Mouse (Mus musculus) kidney, embryonic 15.5 days (tissue): Measurements from ENCODE around the gene Ptges. TPM values are rescaled to one million over a fixed set of nuclear protein-coding genes. Genes with fewer than 3 reads are reported as not detected.
A peak's percentile ranks its signal among the peaks of the same experiment; 100 is the strongest.
"Not testable (repeated sequence)": the region's sequence is repeated elsewhere in the genome, so short reads cannot be mapped to it uniquely, and the experiment has no call there.

ENCODE experiments used
- ATAC-seq: fragments of 200-750 bp; cut with Nextera tagmentation; replicated peaks from 2 replicates; pipeline ENCODE4 v1.8.0; 2017; ENCODE audit warnings: moderate TSS enrichment; ENCODE audit not compliant: low FRiP score
- H3K27ac ChIP-seq: fragments of 300-500 bp; sonication (generic); 2 replicates; pipeline ENCODE4 v1.5.1; 2015; ENCODE audit warnings: mild to moderate bottlenecking, inconsistent platforms
- H3K27me3 ChIP-seq: fragments of 300-500 bp; sonication (generic); 2 replicates; pipeline ENCODE4 v1.6.1; 2015; ENCODE audit warnings: inconsistent platforms
- H3K36me3 ChIP-seq: fragments of 300-500 bp; sonication (generic); 2 replicates; pipeline ENCODE4 v1.6.1; 2015; ENCODE audit warnings: inconsistent platforms
- H3K4me1 ChIP-seq: fragments of 300-500 bp; sonication (generic); 2 replicates; pipeline ENCODE4 v1.6.1; 2015; ENCODE audit warnings: inconsistent platforms
- H3K4me2 ChIP-seq: fragments of 300-500 bp; sonication (generic); 2 replicates; pipeline ENCODE4 v1.6.1; 2015; ENCODE audit warnings: moderate library complexity, mild to moderate bottlenecking, inconsistent platforms
- H3K4me3 ChIP-seq: fragments of 300-500 bp; sonication (generic); replicated peaks from 2 replicates; pipeline ENCODE4 v1.5.1; 2015; ENCODE audit warnings: mild to moderate bottlenecking, inconsistent platforms
- H3K9ac ChIP-seq: fragments of 300-500 bp; sonication (generic); 2 replicates; pipeline ENCODE4 v1.6.1; 2015; ENCODE audit warnings: mild to moderate bottlenecking, inconsistent platforms
- H3K9me3 ChIP-seq: fragments of 300-500 bp; sonication (generic); replicated peaks from 2 replicates; pipeline ENCODE4 v1.6.1; 2016; ENCODE audit warnings: inconsistent platforms
- WGBS: fragments of 180-500 bp; shearing (Covaris S2); methylation state at CpG from one replicate; pipeline ENCODE4 v1.1.7; 2015; ENCODE audit warnings: mixed read lengths; 5-methylcytosine and 5-hydroxymethylcytosine counted together
- polyA plus RNA-seq: library from polyadenylated mRNA; unstranded; fragments of >200 nt; fragmentation: Nextera tagmentation; extraction: Ambion mirVana; gene quantifications from 2 replicates; pipeline ENCODE4 v1.2.1, GENCODE M21; 2015

Gene Ptges
- polyA plus RNA-seq, 1 experiment from 2014 or later: 13.3 TPM

- Histone ChIP-seq H3K4me1 (peaks cover 34% of the 10 kb centered on the region), H3K9ac (no peak overlapping the region), H3K9me3 (no peaks in the 10 kb centered on the region), H3K36me3 (no peaks in the 10 kb centered on the region), H3K4me2 (no peak overlapping the region), H3K27me3 (no peaks in the 10 kb centered on the region), H3K4me3 (no peak overlapping the region), H3K27ac (peak overlapping the region; percentile 32; the same call in 1 of the 2 replicates)
- 55% methylated on average over 9 of the region's 9 CpGs for WGBS
- ATAC-seq: no peak
These were observed 2.4 kb downstream of the Ptges start for GRCm38 (mm10) chr2:30927151-30927781.

GRCm38 (mm10) chr2:30926381-30926780, 3.3 kb downstream of the Ptges start:
- no peaks in the 10 kb centered on the region for H3K9me3 ChIP-seq
- H3K36me3 ChIP-seq: no peaks in the 10 kb centered on the region
- ATAC-seq: no peak
- no peak overlapping the region for H3K4me3 ChIP-seq
- no peak overlapping the region for H3K9ac ChIP-seq
- no peaks in the 10 kb centered on the region for H3K27me3 ChIP-seq
- WGBS: 58% methylated on average over 4 of the region's 4 CpGs
- H3K27ac ChIP-seq: peak overlapping the region; percentile 32; the same call in 1 of the 2 replicates
- no peak overlapping the region for H3K4me2 ChIP-seq
- H3K4me1 ChIP-seq: peaks cover 34% of the 10 kb centered on the region

GRCm38 (mm10) chr2:30925181-30925580, 4.5 kb downstream of the Ptges start:
- H3K4me2 ChIP-seq: no peak overlapping the region
- H3K27ac ChIP-seq: no peak overlapping the region
- 86% methylated on average over 4 of the region's 4 CpGs for WGBS

GRCm38 (mm10) chr2:30923099-30923498, 6.6 kb downstream of the Ptges start:
- Histone ChIP-seq H3K27me3 (no peaks in the 10 kb centered on the region), H3K27ac (no peak overlapping the region), H3K4me1 (peaks cover 26% of the 10 kb centered on the region), H3K9ac (no peak overlapping the region), H3K4me2 (no peak overlapping the region), H3K9me3 (no peaks in the 10 kb centered on the region), H3K4me3 (no peak overlapping the region), H3K36me3 (no peaks in the 10 kb centered on the region)
- WGBS: 69% methylated on average over 3 of the region's 3 CpGs
- ATAC-seq: no peak

More at GRCm38 (mm10) chr2:30925181-30925580, 4.5 kb downstream of the Ptges start:
- Histone ChIP-seq H3K27me3 (no peaks in the 10 kb centered on the region), H3K4me1 (peaks cover 34% of the 10 kb centered on the region), H3K9me3 (no peaks in the 10 kb centered on the region), H3K9ac (no peak overlapping the region), H3K36me3 (no peaks in the 10 kb centered on the region), H3K4me3 (no peak overlapping the region)
- ATAC-seq: no peak

- H3K27ac ChIP-seq: no peak overlapping the region
- H3K4me2 ChIP-seq: no peak overlapping the region
- no peak for ATAC-seq
- H3K9me3 ChIP-seq: no peaks in the 10 kb centered on the region
- H3K36me3 ChIP-seq: no peaks in the 10 kb centered on the region
- no peaks in the 10 kb centered on the region for H3K27me3 ChIP-seq
- 68% methylated on average over 7 of the region's 7 CpGs for WGBS
- H3K4me3 ChIP-seq: no peak overlapping the region
- no peak overlapping the region for H3K9ac ChIP-seq
- H3K4me1 ChIP-seq: peaks cover 14% of the 10 kb centered on the region
These were observed 9.4 kb downstream of the Ptges start for GRCm38 (mm10) chr2:30920216-30920615.

GRCm38 (mm10) chr2:30918780-30919329, 10.8 kb downstream of the Ptges start:
- peak overlapping the region; percentile 60 for H3K27ac ChIP-seq

GRCm38 (mm10) chr2:30918126-30918525, 11.5 kb downstream of the Ptges start:
- Histone ChIP-seq H3K27ac (peak overlapping the region; percentile 60; the same call in 1 of the 2 replicates), H3K4me1 (peaks cover 16% of the 10 kb centered on the region), H3K4me2 (no peak overlapping the region), H3K9me3 (no peaks in the 10 kb centered on the region), H3K36me3 (no peaks in the 10 kb centered on the region), H3K4me3 (no peak overlapping the region), H3K9ac (no peak overlapping the region), H3K27me3 (no peaks in the 10 kb centered on the region)
- no peak for ATAC-seq
- WGBS: 72% methylated on average over 6 of the region's 6 CpGs

More at GRCm38 (mm10) chr2:30918780-30919329, 10.8 kb downstream of the Ptges start:
- no peaks in the 10 kb centered on the region for H3K36me3 ChIP-seq
- H3K4me1 ChIP-seq: peaks cover 14% of the 10 kb centered on the region
- no peak overlapping the region for H3K4me2 ChIP-seq
- H3K9me3 ChIP-seq: no peaks in the 10 kb centered on the region
- no peak overlapping the region for H3K9ac ChIP-seq
- no peaks in the 10 kb centered on the region for H3K27me3 ChIP-seq
- no peak overlapping the region for H3K4me3 ChIP-seq
- WGBS: 49% methylated on average over 8 of the region's 8 CpGs
- no peak for ATAC-seq

GRCm38 (mm10) chr2:30917649-30918048, 12.0 kb downstream of the Ptges start:
- no peak overlapping the region for H3K27ac ChIP-seq
- no peak for ATAC-seq
- H3K4me1 ChIP-seq: peaks cover 21% of the 10 kb centered on the region
- no peaks in the 10 kb centered on the region for H3K27me3 ChIP-seq
- no peaks in the 10 kb centered on the region for H3K9me3 ChIP-seq
- H3K36me3 ChIP-seq: no peaks in the 10 kb centered on the region
- WGBS: 89% methylated on average over 7 of the region's 7 CpGs
- no peak overlapping the region for H3K9ac ChIP-seq
- H3K4me3 ChIP-seq: no peak overlapping the region
- no peak overlapping the region for H3K4me2 ChIP-seq

- not testable (repeated sequence) for H3K4me3 ChIP-seq, ATAC-seq, H3K4me2 ChIP-seq, H3K27me3 ChIP-seq, H3K36me3 ChIP-seq, H3K9me3 ChIP-seq, H3K27ac ChIP-seq, H3K9ac ChIP-seq
- 79% methylated on average over 6 of the region's 6 CpGs for WGBS
- H3K4me1 ChIP-seq: peaks cover 28% of the 10 kb centered on the region
These were observed 13.7 kb downstream of the Ptges start for GRCm38 (mm10) chr2:30915933-30916332.

GRCm38 (mm10) chr2:30915376-30915775, 14.3 kb downstream of the Ptges start:
- ATAC-seq: no peak
- 87% methylated on average over 5 of the region's 5 CpGs for WGBS
- Histone ChIP-seq H3K4me1 (peaks cover 28% of the 10 kb centered on the region), H3K27me3 (no peaks in the 10 kb centered on the region), H3K9me3 (no peaks in the 10 kb centered on the region), H3K9ac (no peak overlapping the region), H3K36me3 (no peaks in the 10 kb centered on the region), H3K27ac (no peak overlapping the region), H3K4me2 (no peak overlapping the region), H3K4me3 (no peak overlapping the region)

GRCm38 (mm10) chr2:30914836-30915235, 14.8 kb downstream of the Ptges start:
- Histone ChIP-seq H3K27ac (no peak overlapping the region), H3K36me3 (no peaks in the 10 kb centered on the region), H3K4me2 (no peak overlapping the region), H3K4me3 (no peak overlapping the region), H3K4me1 (peaks cover 28% of the 10 kb centered on the region), H3K9ac (no peak overlapping the region), H3K27me3 (no peaks in the 10 kb centered on the region), H3K9me3 (no peaks in the 10 kb centered on the region)
- WGBS: 64% methylated on average over 3 of the region's 3 CpGs
- ATAC-seq: no peak

GRCm38 (mm10) chr2:30913022-30913421, 16.6 kb downstream of the Ptges start:
- Histone ChIP-seq H3K27me3 (no peaks in the 10 kb centered on the region), H3K4me2 (no peak overlapping the region), H3K9me3 (no peaks in the 10 kb centered on the region), H3K9ac (no peak overlapping the region), H3K4me3 (no peak overlapping the region), H3K4me1 (peaks cover 18% of the 10 kb centered on the region), H3K36me3 (no peaks in the 10 kb centered on the region), H3K27ac (no peak overlapping the region)
- no peak for ATAC-seq
- WGBS: 85% methylated on average over 8 of the region's 8 CpGs
